Mouse (Mus musculus): ENCODE data around the gene Vps13d.

Gene Vps13d

GRCm38 (mm10) chr4:145013187-145013586 is 181.6 kb downstream of the Vps13d start:
- no peak for DNase-seq (ENCODE audit: low read depth in 2 of 2, low spot score in 2 of 2)

GRCm38 (mm10) chr4:145011156-145011555 is 183.6 kb downstream of the Vps13d start:
- DNase-seq (ENCODE audit: low read depth in 2 of 2, low spot score in 2 of 2), result no peak

DNA sequence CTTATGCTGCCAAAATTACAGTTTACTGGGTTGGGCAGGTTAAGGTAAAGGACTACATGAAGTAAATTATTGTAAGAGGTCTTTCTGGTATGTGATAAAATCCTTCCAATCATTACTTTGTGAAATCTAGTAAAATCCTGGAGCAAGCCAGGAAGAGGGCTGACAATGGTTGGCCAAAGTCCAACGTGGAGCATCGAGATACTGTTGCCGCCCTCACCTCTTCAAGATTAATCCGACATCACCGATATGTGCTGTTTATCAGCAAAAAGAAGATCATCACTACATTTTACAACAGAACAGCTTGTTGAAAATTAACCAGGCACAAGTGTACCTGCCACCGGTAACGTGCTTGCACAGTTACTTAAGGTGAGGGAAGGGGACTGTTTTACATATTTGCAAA is 184.9 kb downstream of the Vps13d start:
- no peak for DNase-seq (ENCODE audit: low read depth in 2 of 2, low spot score in 2 of 2)

DNA sequence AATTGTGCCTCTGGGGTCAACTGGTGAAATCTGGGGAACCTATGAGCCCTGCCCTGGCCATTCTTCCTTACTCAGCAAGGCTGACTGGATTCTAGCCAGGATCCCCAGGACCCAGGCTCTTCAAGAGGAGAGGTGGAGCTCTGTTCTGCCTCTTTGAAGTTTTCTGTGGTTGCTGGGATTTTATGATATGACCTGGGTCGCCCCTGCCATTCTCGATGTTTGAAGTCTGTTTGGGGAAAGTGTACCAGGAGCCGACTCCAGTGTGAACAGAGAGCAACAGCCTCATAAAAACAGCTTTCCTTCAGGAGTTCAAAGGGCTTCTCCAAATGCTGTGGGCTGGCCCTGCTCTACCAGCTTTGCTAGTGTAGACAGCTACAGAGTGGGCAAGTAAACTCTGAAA is 185.4 kb downstream of the Vps13d start:
- no peak for DNase-seq (ENCODE audit: low read depth in 2 of 2, low spot score in 2 of 2)

GRCm38 (mm10) chr4:145005943-145006545 is 188.8 kb downstream of the Vps13d start:
- DNase-seq (ENCODE audit: low read depth in 2 of 2, low spot score in 2 of 2), result no peak

- no peak for DNase-seq (ENCODE audit: low read depth in 2 of 2, low spot score in 2 of 2)
These were observed 190.6 kb downstream of the Vps13d start for GRCm38 (mm10) chr4:145004176-145004575.

DNA sequence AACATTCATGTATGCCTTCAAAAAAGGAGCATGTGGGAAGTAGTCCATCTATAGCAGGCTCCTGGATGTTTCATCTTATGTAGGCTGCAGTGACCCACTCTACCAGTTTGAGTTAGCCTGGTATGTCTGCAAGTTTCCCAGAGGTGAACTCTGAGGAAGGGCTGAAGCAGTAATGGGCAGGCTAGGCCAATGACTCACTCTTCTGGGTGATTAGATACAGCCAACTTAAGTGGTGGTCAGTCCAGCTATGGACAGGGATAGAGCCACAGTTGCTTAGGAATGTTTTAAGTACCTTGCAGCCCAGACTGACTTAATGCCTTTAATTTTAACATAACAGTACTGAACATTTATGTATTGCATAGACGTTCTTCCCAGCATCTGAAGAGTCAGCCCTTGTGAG is 192.1 kb downstream of the Vps13d start:
- DNase-seq (ENCODE audit: low read depth in 2 of 2, low spot score in 2 of 2), result no peak

DNA sequence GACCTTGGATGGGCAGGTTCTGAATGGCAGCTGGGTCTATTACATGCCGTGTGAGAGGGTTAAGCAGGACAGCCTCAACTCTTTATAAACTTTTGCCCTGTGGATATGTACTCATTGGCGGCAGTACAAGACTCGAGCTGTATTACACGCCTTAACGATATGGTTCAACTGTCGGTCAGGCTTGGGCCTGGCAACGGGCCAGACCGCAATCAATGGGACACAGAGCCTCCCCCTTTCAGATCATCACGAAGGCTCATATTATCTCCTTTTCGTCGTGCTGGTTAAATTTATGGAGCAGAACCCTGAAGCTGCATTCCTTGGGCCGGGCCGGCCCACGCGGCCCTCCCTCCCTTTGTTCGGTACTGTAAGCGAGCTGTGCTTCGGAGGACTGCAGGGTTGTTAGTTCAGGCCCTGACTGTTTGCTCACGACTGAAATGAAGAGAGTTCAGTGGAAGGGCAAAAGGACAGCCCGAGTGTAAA is 194.9 kb downstream of the Vps13d start:
- DNase-seq (ENCODE audit: low read depth in 2 of 2, low spot score in 2 of 2), result no peak

DNA sequence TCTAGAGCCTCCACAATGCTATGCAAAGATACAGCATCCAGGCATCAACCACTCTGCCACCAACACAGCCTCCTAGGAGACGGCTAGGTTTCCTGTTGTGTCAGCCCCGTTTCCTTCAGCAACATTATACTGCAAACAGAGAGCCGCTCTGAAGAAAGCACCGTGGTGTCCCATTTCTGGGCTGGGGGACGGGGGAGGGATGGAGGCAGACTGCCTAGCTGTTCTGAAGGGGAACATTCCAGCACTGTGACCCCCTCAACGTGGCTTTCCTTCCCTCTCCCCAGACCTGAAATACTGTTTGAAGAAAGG is 195.3 kb downstream of the Vps13d start:
- no peak for DNase-seq (ENCODE audit: low read depth in 2 of 2, low spot score in 2 of 2)

DNA sequence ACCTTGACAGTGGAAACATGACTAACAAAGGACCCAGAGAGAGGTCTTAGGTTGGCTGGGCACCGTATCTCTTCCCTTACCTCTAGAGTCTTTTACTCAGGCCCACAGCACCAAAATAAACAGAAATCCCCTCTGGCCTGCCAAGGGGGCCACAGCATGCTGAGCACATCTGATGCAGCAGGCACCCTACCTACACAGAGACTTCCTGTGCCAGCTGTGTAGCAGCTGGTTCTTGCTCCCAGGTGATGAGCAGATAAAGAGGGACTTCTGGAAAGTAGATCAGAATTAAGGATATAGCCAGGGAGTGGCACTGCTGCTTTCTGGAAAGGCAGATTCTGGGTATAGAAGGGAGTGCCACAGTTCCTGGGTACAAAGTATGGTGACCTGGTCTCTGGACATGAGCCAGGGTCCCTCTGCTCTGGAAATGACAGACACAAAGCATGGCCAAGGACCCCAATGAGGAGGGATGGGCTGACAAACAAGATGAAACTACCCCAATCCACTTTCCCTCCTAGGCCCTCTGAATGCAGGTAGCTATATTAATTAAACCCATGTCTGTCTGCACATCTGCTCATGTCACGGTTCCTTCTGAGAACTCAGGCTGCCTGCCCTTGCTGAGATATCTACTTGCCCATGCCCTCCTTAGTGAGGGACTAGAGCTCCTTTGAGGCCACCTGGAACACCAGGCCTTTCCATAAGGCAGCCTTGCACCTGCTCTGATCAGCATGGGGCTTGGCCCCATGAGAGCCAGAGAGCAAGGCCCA is 195.8 kb downstream of the Vps13d start:
- DNase-seq (ENCODE audit: low read depth in 2 of 2, low spot score in 2 of 2), result no peak

GRCm38 (mm10) chr4:144997887-144998658 is 196.7 kb downstream of the Vps13d start:
- DNase-seq (ENCODE audit: low read depth in 2 of 2, low spot score in 2 of 2), result no peak

GRCm38 (mm10) chr4:144996996-144997820 is 197.6 kb downstream of the Vps13d start:
- no peak for DNase-seq (ENCODE audit: low read depth in 2 of 2, low spot score in 2 of 2)

DNA sequence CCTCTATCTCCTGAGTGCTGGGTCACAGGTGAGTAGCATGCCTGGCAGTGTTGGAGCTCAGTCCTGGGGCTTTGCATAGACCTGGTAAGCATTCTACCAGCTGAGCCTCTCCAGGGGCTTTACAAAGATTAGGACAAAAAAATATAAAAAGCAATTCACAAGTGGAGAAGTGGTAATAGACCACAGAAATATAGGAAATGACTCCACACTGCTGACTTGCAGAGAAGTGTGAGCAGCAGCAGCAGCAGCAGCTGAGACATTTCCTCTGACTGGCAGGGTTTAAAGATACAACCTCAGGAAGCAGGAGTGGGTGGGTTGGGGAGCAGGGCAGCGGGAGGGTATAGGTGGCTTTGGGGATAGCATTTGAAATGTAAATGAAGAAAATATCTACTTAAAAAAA is 199.0 kb downstream of the Vps13d start:
- DNase-seq (ENCODE audit: low read depth in 2 of 2, low spot score in 2 of 2), result no peak

DNA sequence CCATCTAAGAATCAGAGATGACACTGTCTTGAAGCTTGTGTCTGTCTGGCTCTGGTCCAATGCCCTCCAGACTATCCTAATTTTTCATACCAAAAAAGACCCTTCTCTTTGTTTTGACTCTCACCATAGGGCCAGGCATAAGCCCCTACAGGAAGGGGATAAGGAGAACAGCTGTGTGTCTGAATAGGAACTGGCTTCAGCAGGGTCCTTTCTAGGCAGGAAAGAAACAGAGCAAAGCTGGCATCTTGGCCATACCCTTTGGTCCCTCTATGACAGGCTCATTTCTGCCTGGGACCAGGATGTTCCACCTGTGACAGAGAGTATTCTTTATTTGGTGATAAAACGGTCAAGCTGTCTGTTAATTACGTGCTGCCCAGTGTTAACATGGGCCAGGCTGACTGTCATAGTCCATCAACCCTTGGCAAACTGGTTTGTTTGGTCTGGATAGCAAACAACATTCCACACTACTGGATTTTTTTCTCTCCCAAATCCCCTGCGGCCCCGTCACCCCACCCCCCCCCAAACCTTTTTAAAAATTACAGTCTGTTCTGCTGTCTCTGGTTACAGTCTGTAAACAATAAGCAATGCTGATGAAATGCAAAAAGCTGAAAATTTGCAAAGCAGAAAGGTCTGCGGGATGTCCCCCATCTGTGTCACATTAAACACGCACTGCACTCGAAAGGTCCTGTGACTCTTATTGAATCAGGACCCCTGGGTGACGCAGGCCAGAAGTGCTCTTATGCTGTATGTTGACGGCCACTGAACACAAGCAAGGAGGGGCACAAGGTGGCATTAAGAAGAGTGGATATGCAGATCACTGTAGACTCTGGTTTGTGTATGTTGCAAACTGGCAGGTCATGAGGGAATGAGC is 201.5 kb downstream of the Vps13d start:
- no peak for DNase-seq (ENCODE audit: low read depth in 2 of 2, low spot score in 2 of 2)

DNA sequence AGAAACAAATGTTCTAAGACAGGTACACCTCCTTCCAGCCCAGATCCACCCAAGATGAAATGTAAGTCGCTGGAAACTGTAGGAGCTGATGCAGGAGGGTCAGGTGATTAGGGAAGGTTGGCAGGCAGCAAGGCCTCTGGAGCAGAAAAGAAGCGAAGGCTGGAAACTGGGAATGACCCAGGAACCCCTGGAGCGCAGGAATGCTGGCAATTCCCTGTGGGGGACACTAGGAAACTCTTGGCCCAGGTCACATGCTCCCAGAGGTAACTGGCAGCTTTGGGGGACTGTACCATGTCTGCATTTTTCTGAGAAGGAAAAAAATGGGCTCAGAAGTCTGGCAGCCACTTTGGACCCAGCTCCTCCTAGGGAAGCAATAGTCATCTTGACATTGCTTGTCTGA is 202.4 kb downstream of the Vps13d start:
- no peak for DNase-seq (ENCODE audit: low read depth in 2 of 2, low spot score in 2 of 2)

DNA sequence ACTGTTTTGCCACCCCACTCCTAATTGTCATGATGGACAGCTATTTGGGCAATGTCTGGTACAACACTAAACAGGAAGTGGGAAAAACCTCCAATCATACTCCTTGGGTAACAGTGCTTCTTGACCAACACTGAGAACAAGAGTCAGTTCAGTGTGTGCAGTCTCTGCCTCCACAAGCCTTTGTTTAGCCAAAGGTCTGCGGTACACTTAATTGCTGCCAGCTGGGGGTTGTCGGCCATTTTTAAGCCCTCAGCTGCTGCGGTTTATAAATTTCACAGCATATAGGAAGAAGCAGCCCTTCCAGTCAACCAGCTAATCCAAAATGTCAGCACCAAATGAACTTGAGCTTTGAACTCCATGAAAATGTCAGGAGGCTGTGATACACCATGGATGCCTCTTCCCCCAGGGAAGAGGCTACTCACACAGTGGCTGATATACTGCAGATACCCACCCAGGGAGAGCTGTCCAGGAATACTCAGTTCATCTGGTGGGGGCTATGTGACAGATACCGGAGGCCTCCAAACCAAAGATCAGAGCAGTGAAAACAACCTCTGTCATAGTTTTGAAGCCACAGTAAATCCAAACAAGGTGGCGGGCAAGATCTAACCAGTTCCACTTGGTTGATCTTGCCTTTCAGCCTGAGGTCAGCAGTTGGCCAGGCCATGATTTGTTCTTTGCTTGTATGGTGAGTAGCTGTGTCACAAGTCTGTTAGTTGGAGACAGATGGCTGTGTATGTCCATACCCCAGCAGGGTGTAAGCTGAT is 206.2 kb downstream of the Vps13d start:
- no peak for DNase-seq (ENCODE audit: low read depth in 2 of 2, low spot score in 2 of 2)

DNA sequence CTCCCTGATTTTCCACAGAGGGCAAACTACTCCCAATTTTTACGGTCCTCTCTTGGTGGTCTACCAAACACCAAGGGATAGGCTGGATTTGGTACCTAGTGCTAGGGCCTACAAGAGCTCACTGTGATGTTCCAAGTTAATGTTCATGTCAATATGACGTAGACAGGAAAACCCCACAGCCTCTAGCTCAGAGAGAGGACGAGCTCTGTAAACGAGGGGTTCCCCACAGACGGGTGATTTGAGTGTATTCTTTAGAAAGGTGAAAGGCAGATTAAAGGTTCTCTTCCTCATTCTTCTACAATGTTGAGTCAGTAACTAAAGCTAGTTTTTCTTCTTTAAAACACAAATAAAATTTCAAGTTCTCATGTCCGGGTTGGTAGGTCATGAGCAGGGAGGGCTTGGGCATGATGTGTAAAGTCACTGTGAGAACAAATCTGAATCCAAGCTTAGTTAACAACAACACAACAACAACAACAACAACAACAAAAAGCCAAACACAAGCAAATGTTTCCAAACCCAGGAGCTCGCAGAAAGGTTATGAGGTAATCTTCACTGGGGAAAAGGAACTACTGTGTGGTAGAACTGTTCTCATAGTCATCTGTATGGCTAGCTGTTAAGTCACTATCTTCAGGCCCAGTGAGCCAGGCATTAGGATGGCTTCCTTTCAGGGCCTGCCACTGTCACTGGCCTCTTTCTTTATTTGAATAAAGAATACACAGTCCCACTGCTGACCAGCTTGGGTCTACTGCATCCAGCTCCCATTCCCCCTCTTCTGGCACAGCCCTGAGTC is 208.6 kb downstream of the Vps13d start:
- no peak for DNase-seq (ENCODE audit: low read depth in 2 of 2, low spot score in 2 of 2)

DNA sequence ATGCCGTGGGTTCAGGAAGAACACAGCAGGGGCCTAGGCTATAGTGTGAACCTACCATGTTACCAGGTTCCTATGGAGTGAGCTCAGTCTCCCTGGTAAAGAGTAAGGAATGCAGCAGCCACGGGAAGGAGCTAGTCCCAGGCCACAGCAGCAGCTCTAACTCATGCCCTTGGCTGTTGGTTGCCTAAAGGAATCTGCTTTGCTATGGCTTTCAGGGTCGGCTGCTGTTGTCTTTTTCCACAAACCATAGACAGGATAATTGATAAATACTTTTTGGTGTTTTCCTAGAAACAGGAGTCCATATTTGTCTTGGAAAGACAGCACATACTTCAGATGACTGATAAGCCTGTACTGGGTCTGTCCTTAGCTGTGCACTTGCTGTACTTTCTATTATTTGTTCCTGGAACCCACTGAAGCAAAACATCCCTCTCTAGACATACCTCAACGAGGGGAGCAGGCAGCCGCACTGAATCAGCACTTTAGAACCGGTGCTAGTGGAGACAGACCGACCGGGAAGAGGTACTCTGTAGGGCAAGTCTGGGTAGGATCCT is 210.9 kb downstream of the Vps13d start:
- no peak for DNase-seq (ENCODE audit: low read depth in 2 of 2, low spot score in 2 of 2)

Data from CD8-positive naive resting alpha-beta T cell, adult 2 months (primary cell).